Mouse (Mus musculus): ENCODE results near the gene Rufy2. TPM values are rescaled to one million over a fixed set of nuclear protein-coding genes. Genes with fewer than 3 reads are reported as not detected.

The Rufy2 gene
- total RNA-seq, 2 experiments from 2014 or later: 86.1 to 88.7 TPM

Other genes starting within 250 kb of the Rufy2 start
- 10 to 100 TPM; 55.9 to 60.1 TPM for gene Ccar1, start 187.9 kb upstream of the Rufy2 start, total RNA-seq (2021)
- gene Tet1, start 71.2 kb upstream of the Rufy2 start, total RNA-seq (2021): 10 to 100 TPM; 42.6 to 49.5 TPM
- gene Slc25a16, start 59.6 kb upstream of the Rufy2 start, total RNA-seq (2021): 10 to 100 TPM; 41.0 to 42.8 TPM
- 1 to 10 TPM; 1.4 TPM for gene Dna2, start 33.2 kb upstream of the Rufy2 start, total RNA-seq (2021)
- gene Hnrnph3, start 44.0 kb downstream of the Rufy2 start, total RNA-seq (2021): 10 to 100 TPM; 36.0 to 36.6 TPM
- 1 to 10 TPM; 1.4 to 1.8 TPM for gene Pbld2, start 44.1 kb downstream of the Rufy2 start, total RNA-seq (2021)
- gene Pbld1, start 79.9 kb downstream of the Rufy2 start, total RNA-seq (2021): under 1 TPM in 1 of 2 experiments, not detected in 1; 0.29 TPM
- gene Atoh7, start 119.4 kb downstream of the Rufy2 start, total RNA-seq (2021): 1 to 10 TPM; 1.0 to 1.5 TPM
- 1 to 10 TPM; 4.9 to 5.0 TPM for gene Mypn, start 223.7 kb downstream of the Rufy2 start, total RNA-seq (2021)

Data from left cerebral cortex, postnatal 14 days (tissue).